Mouse (Mus musculus) lung, postnatal 36 days (tissue): ENCODE results near the gene Zfp524.

ENCODE experiments used
- DNase-seq: peaks from one replicate; pipeline ENCODE4 v3.0.0; 2022; ENCODE audit warnings: mixed read lengths

The Zfp524 gene

DNA sequence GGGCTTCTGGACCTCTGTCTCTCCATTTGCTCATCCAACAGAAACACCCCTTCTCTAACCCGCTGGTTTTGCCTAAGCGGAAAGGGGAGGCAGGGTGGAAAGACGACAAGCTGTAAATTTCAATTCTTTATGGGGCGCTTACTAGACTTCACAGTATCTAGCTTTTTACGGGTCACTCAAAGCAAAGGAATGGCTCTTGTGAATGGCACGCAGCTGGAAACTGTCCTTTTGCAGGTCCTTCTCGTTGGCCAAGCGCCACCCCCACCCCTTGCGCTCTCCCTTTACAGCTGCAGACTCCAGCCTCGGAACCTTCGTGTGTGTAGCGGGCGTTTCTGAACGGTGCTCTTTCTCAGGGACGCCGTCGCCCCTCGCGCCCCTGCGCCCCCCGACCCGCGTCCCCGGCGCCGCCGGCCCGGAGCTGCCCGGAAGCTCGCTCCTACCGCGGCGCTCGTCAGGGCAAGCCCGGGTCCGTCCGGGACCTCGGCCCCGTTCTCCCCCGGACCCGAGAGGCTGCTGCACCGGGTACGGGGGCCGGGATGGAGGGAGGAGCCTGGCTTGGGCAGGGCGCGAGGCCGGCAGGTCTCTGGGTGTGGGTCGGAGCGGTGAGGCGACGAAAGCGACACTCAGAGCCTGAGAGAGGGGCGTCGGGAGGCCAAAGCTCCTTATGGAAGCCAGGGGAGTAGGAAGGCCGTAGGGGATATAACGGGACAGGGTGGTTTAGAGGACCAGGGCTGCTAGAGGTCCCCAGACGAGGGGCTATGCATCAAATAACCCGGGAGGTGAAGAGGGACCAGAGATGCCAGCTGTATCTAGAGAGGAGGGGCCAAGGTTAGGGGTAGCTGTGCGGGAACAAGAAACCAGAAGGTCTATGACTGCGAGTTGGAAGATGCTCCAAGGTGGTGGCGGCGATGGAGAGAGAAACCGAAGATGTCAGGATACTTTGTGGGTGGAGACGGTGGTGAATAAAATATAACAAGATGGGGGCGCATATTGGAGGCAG lies 37.3 kb downstream of the Zfp524 start, which contains the start of gene Zfp580:
TSS of gene Zfp580 (plus strand) at position 346 of the 1,000 bp plus-strand sequence.
- DNase-seq: peak; percentile 74

DNA sequence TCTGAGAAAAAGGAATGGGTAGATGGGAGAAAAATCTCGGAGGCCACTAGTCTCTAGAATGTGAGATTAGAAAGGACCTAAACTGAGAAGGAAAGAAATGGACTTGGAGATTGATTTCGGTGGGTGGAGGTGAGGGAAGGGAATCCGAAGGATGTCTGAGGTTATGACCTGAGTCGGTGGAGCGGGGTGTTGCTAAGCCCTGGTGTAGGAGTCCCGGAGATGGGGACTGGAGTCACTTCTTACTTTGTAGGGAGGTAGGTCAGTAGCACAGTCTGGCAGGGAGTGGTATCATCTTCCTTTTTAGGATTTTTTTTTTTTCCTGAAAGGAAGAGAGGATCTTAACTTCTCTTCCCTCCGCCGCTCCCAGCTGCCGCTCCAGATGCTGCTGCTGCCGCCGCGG lies 38.2 kb downstream of the Zfp524 start:
- no peak for DNase-seq

DNA sequence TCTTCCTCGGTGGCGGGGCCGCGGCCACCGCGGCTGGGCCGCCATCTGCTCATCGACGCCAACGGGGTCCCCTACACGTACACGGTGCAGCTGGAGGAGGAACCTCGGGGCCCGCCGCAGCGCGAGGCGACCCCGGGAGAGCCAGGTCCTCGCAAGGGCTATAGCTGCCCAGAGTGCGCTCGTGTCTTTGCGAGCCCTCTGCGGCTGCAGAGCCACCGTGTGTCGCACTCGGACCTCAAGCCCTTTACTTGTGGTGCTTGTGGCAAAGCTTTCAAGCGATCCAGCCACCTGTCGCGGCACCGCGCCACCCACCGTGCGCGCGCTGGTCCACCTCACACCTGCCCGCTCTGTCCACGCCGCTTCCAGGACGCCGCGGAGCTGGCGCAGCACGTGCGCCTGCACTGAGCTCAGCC lies 38.7 kb downstream of the Zfp524 start:
- DNase-seq: no peak

DNA sequence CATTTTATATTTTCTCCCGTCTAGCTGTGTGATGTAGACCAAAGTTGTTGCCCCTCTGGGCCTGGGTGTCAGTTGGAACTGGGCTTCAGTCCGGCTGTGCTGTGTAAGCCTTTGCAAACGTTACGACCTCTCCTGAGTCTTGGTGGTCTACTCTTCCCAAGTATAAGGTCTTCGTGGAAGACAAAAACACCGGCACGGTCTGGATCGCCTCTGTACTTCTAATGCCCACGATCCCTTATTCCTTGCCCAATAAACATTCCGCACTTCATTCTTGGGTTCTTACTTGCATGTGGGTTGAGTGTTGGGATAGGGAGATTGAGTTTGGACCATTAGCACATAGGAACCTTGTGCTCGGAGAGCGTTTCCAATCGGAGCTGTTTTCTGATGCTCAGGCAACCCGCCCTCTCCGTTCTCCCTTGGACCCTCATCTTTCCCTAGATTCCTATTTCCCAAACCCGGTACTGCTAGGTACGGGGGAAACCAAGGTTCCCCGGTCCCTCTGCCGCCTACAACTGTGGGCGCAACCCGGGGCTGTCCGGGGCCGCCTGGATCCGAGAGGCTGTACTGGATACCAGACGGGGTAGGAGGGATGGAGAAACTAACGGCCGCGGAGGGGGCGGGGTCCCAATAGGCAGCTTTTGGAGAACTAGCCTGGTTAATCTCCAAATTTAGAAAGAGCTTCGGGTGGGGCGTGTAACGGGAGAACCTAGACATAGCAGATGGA lies 39.4 kb downstream of the Zfp524 start:
- DNase-seq: no peak

DNA sequence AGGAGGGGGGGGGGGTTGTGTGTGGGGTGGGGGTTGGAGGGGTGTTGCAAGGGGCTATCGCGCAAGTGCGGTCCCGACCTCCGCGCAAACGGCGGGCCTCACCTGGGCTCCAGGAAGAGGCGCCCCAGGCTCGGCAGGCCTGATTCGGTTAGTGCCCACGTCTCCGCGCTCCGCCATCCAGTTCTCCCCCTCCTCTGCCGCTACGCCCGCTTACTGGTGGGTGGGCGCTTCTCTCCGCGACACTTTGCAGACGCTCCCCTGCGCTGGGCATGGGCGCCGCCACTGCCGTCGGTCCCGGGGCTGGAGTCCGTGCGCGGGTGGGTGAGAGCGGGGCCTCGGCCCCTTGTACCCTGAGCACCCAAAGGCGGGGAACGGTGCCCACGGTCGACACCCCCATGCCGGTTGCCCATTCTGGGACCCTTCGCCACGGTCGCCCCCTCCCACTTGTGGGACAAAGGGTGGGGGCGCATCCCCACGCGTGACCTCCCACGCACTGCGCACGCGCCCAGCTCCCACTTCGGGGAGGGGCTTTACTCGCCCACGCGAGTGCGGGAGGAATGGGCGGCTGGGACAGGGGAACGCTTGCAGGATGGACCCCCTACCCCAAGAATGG lies 42.5 kb downstream of the Zfp524 start:
- no peak for DNase-seq

DNA sequence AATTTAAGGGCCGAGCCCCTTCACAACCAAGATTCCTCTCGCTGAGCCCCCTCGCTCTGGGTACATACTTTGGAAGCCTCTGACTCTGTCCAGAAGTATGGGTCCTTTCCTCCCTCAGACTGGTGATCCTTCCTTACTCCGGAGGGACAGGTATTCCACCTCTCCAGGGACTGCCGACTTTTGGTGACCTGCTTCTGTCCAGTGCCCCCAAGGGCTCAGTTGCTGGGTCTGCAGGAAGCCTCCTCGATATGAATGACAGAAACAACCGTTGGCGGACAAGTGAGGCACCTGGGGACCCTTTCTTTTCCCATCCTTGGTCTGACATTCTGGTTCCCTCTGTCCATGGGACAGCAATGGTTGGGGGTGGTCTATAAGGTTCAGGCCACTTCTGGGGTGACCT lies 43.2 kb downstream of the Zfp524 start:
- no peak for DNase-seq

DNA sequence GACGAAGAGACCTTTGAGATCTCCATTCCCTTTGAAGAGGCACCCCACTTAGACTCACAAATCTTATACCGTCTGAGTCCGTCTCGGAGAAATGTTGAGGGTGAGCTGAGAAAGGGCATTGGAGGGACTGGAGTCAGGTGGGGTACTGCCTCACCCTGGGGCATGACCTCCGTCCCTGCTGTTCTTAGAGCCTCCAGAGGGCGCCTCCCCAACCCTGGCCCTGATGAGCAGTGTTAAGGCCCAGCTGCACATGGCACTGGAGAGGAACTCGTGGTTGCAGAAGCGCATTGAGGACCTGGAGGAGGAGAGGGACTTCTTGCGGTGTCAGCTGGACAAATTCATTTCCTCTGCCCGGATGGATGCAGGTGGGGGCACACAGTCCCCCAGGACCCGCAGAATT lies 43.6 kb downstream of the Zfp524 start:
- no peak for DNase-seq

DNA sequence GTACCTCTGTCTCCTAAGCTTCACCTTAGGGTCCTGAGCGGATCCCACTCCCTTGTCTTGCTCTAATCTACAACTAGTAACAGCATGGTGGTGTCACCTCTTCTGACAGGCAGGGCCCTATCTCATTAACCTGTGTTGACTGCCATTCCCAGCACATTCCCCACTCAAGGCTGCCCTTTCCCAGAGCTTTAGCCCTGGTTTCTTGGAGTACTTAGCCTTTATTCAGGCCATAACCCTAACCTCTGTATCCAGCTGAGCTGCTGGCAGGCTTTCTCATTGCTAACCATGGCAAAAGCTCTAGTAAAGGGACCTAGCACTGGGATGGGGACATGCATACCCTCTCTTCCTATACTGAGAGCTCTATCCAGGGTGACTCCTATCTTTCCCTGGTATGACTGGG lies 44.4 kb downstream of the Zfp524 start:
- no peak for DNase-seq

DNA sequence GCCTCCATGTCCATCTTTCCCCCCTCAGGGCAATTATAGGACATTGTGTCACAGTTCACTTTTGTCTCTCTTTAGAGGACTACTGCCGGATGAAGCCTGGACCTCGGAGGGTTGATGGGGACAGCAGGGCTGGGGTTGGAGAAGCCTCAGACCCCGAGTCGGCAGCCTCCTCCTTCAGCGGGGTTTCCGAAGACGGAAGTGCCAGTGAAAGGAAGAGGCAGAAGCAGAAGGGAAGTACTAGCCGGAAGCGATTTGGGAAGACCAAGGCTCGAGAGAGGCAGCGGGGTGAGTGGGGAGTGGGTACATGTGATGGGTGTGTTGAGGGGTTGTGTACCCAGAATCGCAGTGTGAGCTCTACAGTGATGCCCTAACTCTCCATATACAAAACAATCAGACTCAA lies 45.2 kb downstream of the Zfp524 start:
- DNase-seq: no peak

DNA sequence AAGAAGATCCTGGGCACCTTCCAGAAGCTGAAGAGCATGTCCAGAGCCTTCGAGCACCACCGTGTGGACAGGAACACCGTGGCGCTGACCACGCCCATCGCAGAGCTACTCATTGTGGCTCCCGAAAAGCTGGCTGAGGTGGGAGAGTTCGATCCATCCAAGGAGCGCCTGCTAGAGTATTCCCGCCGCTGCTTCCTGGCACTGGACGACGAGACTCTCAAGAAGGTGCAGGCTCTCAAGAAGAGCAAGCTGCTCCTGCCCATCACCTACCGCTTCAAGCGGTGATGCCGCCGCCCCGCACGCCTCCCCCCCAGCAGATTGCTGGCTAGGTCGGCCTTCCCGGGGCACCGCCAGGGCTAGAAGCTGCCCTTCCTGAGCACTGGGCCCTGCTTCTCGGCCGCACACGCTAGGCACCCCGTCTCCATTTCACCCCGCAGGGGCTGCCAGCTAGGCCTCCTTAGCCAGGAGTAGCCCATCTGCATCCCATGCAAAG lies 46.1 kb downstream of the Zfp524 start:
- DNase-seq: peak; percentile 93

DNA sequence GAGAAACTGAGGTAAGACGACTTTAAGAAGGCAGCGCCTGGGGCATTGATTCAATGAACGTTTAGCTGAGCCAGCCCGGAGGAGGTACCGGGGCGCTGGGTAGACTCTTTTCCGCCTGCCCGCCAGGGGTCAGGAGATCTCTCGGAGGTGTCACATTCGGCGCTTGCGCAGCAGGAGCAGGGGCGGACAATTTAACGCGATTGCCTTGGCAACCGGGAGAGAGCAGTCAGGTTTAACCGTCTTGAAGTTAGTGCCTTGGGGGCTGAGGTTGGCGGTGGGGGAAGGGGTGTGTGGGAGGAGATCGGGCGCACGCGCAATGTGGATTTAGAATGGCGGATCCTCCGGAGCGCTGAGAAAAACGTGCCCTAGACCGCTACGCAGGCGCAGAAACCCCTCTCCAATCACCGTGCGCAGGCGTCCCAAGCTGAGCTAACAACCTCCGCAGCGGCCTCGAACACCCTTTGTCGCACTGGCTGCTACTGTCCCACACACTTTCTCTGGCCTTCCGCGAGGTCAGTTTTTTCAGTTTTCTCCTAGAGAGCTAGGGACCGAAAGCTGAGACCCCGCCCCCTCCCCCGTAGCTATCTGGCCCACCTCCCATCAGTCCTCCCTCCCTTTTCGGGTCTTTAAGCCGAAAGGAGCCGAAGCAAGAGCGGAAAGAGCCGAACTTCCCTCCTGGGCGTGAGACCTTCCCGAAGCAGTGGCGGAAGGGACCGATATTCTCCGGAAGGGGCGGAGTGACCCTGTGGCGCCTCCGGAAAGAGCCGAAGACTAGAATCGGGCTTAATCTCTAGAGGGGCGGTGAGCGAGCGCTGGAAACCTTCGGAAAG lies 46.9 kb downstream of the Zfp524 start:
- peak; percentile 99 for DNase-seq

DNA sequence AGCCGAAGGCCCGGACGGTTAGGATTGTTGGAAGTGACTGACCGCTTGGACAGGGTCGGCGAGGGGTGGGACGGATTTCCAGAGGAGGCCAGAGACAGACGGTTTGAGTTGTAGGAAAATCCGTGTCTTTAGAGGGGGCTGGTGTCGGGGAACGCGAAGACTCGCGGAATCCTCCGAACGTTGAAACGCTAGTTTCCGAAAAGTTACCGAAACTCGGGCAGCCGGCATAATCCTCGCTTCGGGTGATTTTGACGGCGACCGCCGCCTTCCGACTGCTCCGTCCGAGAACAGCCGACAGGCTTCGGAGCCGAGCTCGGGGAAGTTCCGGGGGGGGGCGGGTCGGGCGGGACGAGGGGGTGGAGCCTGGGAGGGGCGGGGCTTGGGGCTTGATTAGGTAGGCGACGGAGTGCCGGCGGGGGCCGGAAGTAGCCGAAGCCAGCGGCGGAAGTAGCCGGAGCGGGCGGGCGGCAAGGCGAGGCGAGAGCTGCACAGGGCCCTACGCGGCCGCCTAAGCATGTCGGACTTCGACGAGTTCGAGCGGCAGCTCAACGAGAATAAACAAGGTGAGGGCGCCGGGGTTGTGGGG lies 47.7 kb downstream of the Zfp524 start, which contains the start of gene U2af2:
TSS of gene U2af2 (plus strand) at position 370 of the 586 bp plus-strand sequence.
- DNase-seq: peak; percentile 94

DNA sequence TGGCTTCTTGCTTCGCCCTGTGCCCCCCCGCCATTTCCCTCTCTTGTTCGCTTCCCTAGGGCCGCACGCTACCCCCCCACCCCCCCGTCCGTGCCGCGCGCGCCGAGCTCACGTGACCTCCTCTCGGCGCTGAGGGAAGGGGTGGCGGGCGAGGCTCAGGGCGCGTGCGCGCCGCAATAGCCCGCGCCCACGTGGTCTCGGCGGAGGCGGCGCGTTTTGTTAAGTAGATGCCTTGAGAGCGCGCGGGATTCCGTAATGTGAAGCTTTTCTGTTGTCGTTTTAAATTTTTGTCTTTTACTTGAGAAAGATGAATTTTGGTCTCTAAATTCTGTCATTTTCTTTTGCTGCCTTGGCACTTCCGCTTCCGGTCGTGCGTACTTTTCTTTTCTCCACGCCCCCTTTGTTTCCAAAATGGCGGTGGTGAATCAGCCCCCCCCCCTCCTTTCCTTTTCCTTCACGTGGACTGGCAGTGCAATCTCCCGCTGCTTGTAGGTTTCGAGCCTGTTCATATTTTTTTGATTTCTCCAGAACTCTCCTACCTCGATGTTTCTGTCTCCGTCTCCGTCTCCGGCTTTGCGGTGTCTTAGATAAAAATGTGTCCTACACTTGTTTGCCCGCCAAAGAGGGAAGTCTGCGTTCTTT lies 48.3 kb downstream of the Zfp524 start:
- peak; percentile 87 for DNase-seq

DNA sequence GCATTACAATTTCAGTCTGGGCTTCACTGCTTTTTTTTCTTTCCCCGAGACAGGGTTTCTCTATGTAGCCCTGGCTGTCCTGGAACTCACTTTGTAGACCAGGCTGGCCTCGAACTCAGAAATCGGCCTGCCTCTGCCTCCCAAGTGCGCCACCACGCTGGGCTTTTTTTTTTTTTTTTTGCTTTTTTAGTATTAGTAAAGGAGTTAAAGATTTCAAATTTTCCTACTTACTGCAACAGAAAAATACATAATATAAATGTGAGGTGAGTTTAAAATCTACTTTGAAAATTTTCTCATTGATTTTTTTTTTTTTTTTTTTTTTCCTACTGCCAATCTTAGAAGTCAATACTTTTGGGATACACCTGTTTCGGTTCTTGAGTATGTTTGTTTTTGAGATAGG lies 50.7 kb downstream of the Zfp524 start:
- no peak for DNase-seq
